Mouse (Mus musculus): ENCODE results near the gene Phxr2.

DNA sequence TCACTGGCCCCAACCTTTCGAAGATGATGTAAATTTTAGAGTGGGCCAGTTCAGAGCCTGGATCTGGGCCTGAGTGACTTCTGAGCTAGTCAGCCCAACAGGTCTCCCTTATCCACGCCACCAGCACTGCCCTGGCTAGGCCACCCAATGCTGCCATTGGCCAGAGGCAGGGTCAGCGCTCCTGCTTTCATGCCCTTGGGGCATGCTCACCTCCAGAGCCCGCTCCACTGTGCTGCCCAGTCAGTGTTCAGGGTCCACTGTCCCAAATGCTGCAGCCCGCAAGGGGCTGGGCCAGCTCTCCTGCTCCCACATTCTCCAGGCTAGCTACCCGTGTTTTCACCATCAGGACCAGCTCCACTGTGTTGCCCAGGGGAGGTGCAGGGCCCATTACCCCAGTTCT is 23.9 kb upstream of the Phxr2 start:
- no peak for TF ChIP-seq POLR2A (IDR thresholded peaks at IDR 0.05; ENCODE audit: borderline replicate concordance, extremely low read depth, low read depth, low read length)
- no peak for TF ChIP-seq CTCF (IDR thresholded peaks at IDR 0.05; ENCODE audit: insufficient read depth, low read length)

Measured in lung, adult 2 months (tissue).